Mouse (Mus musculus): ENCODE data around the gene Xrcc6. TPM values are rescaled to one million over a fixed set of nuclear protein-coding genes. Genes with fewer than 3 reads are reported as not detected.

Xrcc6 gene
- polyA plus RNA-seq, 2 experiments: 22.1 to 52.9 TPM

- no peak overlapping the region for H3K27ac ChIP-seq
- DNase-seq (ENCODE audit: low read depth in 3 of 3, low spot score in 3 of 3) (no peak), ATAC-seq (ENCODE audit: insufficient read depth) (peak; percentile 70)
- TF ChIP-seq CTCF (IDR thresholded peaks at IDR 0.05; ENCODE audit: low read depth) (no peak), EP300 (IDR thresholded peaks at IDR 0.05; ENCODE audit: low read depth) (no peak)
- H3K9me3 ChIP-seq (ENCODE audit: control insufficient read depth, low read length): no peaks in the 10 kb centered on the region
- no peak overlapping the region for H3K4me3 ChIP-seq (ENCODE audit: insufficient read depth in 1 of 2, low read depth in 2 of 2, low read length in 2 of 2)
- 0 out of 2 replicates have a peak, but pooled peaks cover 3% of the 10 kb centered on the region for H3K36me3 ChIP-seq (replicated peaks; ENCODE audit: control insufficient read depth, insufficient read depth, low read depth)
- no peak overlapping the region for H3K9ac ChIP-seq (replicated peaks)
- peaks cover 4 to 7% of the 10 kb centered on the region in 2 experiments for H3K4me1 ChIP-seq (replicated peaks; ENCODE audit: control insufficient read depth in 2 of 2, insufficient read depth in 2 of 2, low read length in 1 of 2)
- 45% methylated on average over 8 of the region's 8 CpGs for WGBS (ENCODE audit: insufficient replicate concordance)
- H3K27me3 ChIP-seq (ENCODE audit: control insufficient read depth, insufficient read depth, low read length): no peaks in the 10 kb centered on the region
- no peak overlapping the region for H3K4me2 ChIP-seq (ENCODE audit: low read depth)
These were observed 16.6 kb downstream of the Xrcc6 start for GRCm38 (mm10) chr15:82004257-82004656.

GRCm38 (mm10) chr15:82011947-82012346 lies 24.3 kb downstream of the Xrcc6 start:
- no peak overlapping the region for H3K9ac ChIP-seq (replicated peaks)
- no peaks in the 10 kb centered on the region for H3K27me3 ChIP-seq (ENCODE audit: control insufficient read depth, insufficient read depth, low read length)
- no peaks in the 10 kb centered on the region for H3K36me3 ChIP-seq (replicated peaks; ENCODE audit: control insufficient read depth, insufficient read depth, low read depth)
- H3K4me1 ChIP-seq (replicated peaks; ENCODE audit: control insufficient read depth in 2 of 2, insufficient read depth in 2 of 2, low read length in 1 of 2): peaks cover 0 to 13% of the 10 kb centered on the region in 2 experiments
- H3K27ac ChIP-seq: no peak overlapping the region
- H3K9me3 ChIP-seq (ENCODE audit: control insufficient read depth, low read length): no peaks in the 10 kb centered on the region
- no peak overlapping the region for H3K4me3 ChIP-seq (ENCODE audit: insufficient read depth in 1 of 2, low read depth in 2 of 2, low read length in 2 of 2)
- ATAC-seq (ENCODE audit: insufficient read depth): no peak
- no peak overlapping the region for H3K4me2 ChIP-seq (ENCODE audit: low read depth)
- TF ChIP-seq EP300 (IDR thresholded peaks at IDR 0.05; ENCODE audit: low read depth) (no peak), CTCF (IDR thresholded peaks at IDR 0.05; ENCODE audit: low read depth) (no peak)
- 73% methylated on average over 6 of the region's 6 CpGs for WGBS (ENCODE audit: insufficient replicate concordance)
- DNase-seq (ENCODE audit: low read depth in 3 of 3, low spot score in 3 of 3): no peak

DNA sequence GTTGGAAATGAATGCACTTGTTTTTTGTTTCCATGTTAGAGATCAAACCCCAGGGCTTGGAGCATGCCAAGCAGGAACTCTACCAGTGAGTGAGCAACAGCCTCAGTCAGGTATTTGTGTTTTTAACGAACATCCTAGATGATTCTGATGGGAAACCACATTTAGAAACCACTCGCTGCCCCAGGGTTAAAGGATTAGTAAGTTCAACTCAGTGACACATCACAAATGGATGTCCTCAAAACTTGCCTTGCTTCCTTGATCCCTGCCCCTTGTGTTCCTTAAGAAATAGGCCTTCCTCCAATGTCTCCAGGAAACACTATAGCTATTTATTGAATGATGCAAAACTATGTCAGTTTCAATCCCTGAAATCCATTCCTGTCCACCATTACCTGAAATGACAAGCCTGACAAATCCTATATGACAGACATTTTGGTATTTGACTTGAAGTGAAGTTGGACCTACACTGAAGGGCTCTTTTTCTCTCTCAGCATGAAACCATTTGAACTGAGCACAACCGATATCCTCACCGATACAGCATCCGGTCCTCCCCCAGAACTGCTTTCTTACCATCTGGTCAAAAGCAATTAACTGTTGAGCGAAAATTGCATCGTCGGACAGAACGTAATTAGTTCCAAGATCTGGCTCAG lies 27.2 kb downstream of the Xrcc6 start:
- Histone ChIP-seq H3K27ac (no peak overlapping the region; the same call in 1 of the 2 replicates), H3K9ac (replicated peaks) (peak overlapping the region; percentile 87), H3K36me3 (replicated peaks; ENCODE audit: control insufficient read depth, insufficient read depth, low read depth) (peaks cover 6% of the 10 kb centered on the region), H3K4me2 (ENCODE audit: low read depth) (peak overlapping the region; percentile 89), H3K9me3 (ENCODE audit: control insufficient read depth, low read length) (no peaks in the 10 kb centered on the region), H3K4me3 (ENCODE audit: insufficient read depth in 1 of 2, low read depth in 2 of 2, low read length in 2 of 2) (peak overlapping the region; percentile 78 to 84), H3K4me1 (replicated peaks; ENCODE audit: control insufficient read depth in 2 of 2, insufficient read depth in 2 of 2, low read length in 1 of 2) (peaks cover 2 to 20% of the 10 kb centered on the region in 2 experiments), H3K27me3 (ENCODE audit: control insufficient read depth, insufficient read depth, low read length) (no peaks in the 10 kb centered on the region)
- 15% methylated on average over 9 of the region's 9 CpGs for WGBS (ENCODE audit: insufficient replicate concordance)
- DNase-seq (ENCODE audit: low read depth in 3 of 3, low spot score in 3 of 3) (no peak), ATAC-seq (ENCODE audit: insufficient read depth) (no peak)
- no peak for TF ChIP-seq CTCF (IDR thresholded peaks at IDR 0.05; ENCODE audit: low read depth)
- TF ChIP-seq EP300 (IDR thresholded peaks at IDR 0.05; ENCODE audit: low read depth): no peak

GRCm38 (mm10) chr15:82015392-82016100 lies 27.9 kb downstream of the Xrcc6 start:
- H3K9me3 ChIP-seq (ENCODE audit: control insufficient read depth, low read length): no peaks in the 10 kb centered on the region
- WGBS (ENCODE audit: insufficient replicate concordance): under 1% methylated on average over 39 of the region's 39 CpGs
- ATAC-seq (ENCODE audit: insufficient read depth) (peak; percentile 2; the same call in 1 of the 2 replicates), DNase-seq (ENCODE audit: low read depth in 3 of 3, low spot score in 3 of 3) (peak in 1 of 3 experiments; percentile 23)
- H3K27ac ChIP-seq: peak overlapping the region; percentile 34
- peak overlapping the region; percentile 89 for H3K4me2 ChIP-seq (ENCODE audit: low read depth)
- H3K9ac ChIP-seq (replicated peaks): peak overlapping the region; percentile 87
- TF ChIP-seq EP300 (IDR thresholded peaks at IDR 0.05; ENCODE audit: low read depth) (no peak), CTCF (IDR thresholded peaks at IDR 0.05; ENCODE audit: low read depth) (peak; percentile 30; the same call in 1 of the 2 replicates)
- peaks cover 8% of the 10 kb centered on the region for H3K36me3 ChIP-seq (replicated peaks; ENCODE audit: control insufficient read depth, insufficient read depth, low read depth)
- peaks cover 2 to 20% of the 10 kb centered on the region in 2 experiments for H3K4me1 ChIP-seq (replicated peaks; ENCODE audit: control insufficient read depth in 2 of 2, insufficient read depth in 2 of 2, low read length in 1 of 2)
- peak overlapping the region; percentile 78 to 84 for H3K4me3 ChIP-seq (ENCODE audit: insufficient read depth in 1 of 2, low read depth in 2 of 2, low read length in 2 of 2)
- H3K27me3 ChIP-seq (ENCODE audit: control insufficient read depth, insufficient read depth, low read length): no peaks in the 10 kb centered on the region

All from liver, embryonic 14.5 days (tissue).